Mouse (Mus musculus): ENCODE results near the gene Zfp445.

GRCm38 (mm10) chr9:122826743-122827142 is 39.1 kb downstream of the Zfp445 start:
- TF ChIP-seq EP300 (IDR thresholded peaks at IDR 0.05) (no peak), CTCF (IDR thresholded peaks at IDR 0.05) (no peak)

Measured in lung, postnatal 0 days (tissue).